Comparison of ENCODE assay signal across 21 mouse cellular contexts in genomic region chr17:56753452-56753851, GRCm38 (mm10). TPM values are rescaled to one million over a fixed set of nuclear protein-coding genes. Genes with fewer than 3 reads are reported as not detected.
DNase-seq lines count a peak whose midpoint lies in the region; ATAC-seq lines count a peak whose summit lies in the region.
"Had no signal": no experiment of that assay in that cellular context is flagged by ENCODE, and none has a peak within 500 bp of the region (broad histone marks: within the 10 kb centered on the region; RNA-seq: fewer than 3 reads in every experiment).

No protein-coding gene starts in this region.

- peaks cover 6% of the 10 kb centered on the region for H3K36me3 ChIP-seq in limb, embryonic 13.5 days
- H3K36me3 ChIP-seq in limb, embryonic 10.5 days, result 0 out of 2 replicates have a peak, but pooled peaks cover 3% of the 10 kb centered on the region
- H3K36me3 ChIP-seq: forebrain, embryonic 12.5 days; heart, embryonic 15.5 days; hindbrain, embryonic 13.5 days had no signal

- 31% methylated on average over 15 of the region's 15 CpGs for WGBS in limb, embryonic 13.5 days
- WGBS in limb, embryonic 10.5 days, result 30% methylated on average over 15 of the region's 15 CpGs

- H3K9ac ChIP-seq in limb, embryonic 13.5 days, result no peak overlapping the region
- H3K9ac ChIP-seq: forebrain, embryonic 12.5 days; forebrain, postnatal 0 days; heart, embryonic 15.5 days; hindbrain, embryonic 13.5 days had no signal

- ATAC-seq in limb, embryonic 13.5 days (ENCODE audit: low FRiP score, low read depth), result no peak
- ATAC-seq: activated CD4-positive, CD25-positive, alpha-beta regulatory T cell, adult 4 months; forebrain, postnatal 0 days; hindbrain, postnatal 0 days; Patski had no signal

- H3K9me3 ChIP-seq in limb, embryonic 13.5 days, result no peaks in the 10 kb centered on the region
- no peaks in the 10 kb centered on the region; the same call in 1 of the 2 replicates for H3K9me3 ChIP-seq in limb, embryonic 10.5 days (replicated peaks)
- H3K9me3 ChIP-seq: forebrain, embryonic 12.5 days; heart, embryonic 15.5 days; hindbrain, embryonic 13.5 days had no signal

- H3K4me2 ChIP-seq in limb, embryonic 13.5 days (replicated peaks), result peak overlapping the region; percentile 11; the same call in 1 of the 2 replicates
- H3K4me2 ChIP-seq: forebrain, embryonic 12.5 days; heart, embryonic 11.5 days; heart, embryonic 15.5 days; hindbrain, embryonic 13.5 days had no signal

- H3K4me1 ChIP-seq in limb, embryonic 13.5 days, result peaks cover 39% of the 10 kb centered on the region
- peaks cover 60% of the 10 kb centered on the region for H3K4me1 ChIP-seq in limb, embryonic 10.5 days

- H3K4me3 ChIP-seq in limb, embryonic 13.5 days, result no peak overlapping the region
- H3K4me3 ChIP-seq in limb, embryonic 10.5 days, result no peak overlapping the region
- H3K4me3 ChIP-seq: forebrain, embryonic 12.5 days; heart, adult 2 months; heart, embryonic 15.5 days; hindbrain, embryonic 13.5 days had no signal

- H3K27me3 ChIP-seq in limb, embryonic 13.5 days, result peaks cover 84% of the 10 kb centered on the region
- peaks cover 85% of the 10 kb centered on the region for H3K27me3 ChIP-seq in limb, embryonic 10.5 days (ENCODE audit: low read depth, poor library complexity, severe bottlenecking)

- no peak overlapping the region for H3K27ac ChIP-seq in limb, embryonic 13.5 days
- H3K27ac ChIP-seq in limb, embryonic 10.5 days, result no peak overlapping the region
- H3K27ac ChIP-seq: forebrain, embryonic 12.5 days; heart, adult 2 months; heart, embryonic 15.5 days; hindbrain, embryonic 13.5 days; hindbrain, postnatal 0 days had no signal

- no peak for DNase-seq in limb, embryonic 10.5 days (ENCODE audit: low spot score)
- DNase-seq in testis, postnatal 10 days (ENCODE audit: low spot score), result peak; percentile 69
- DNase-seq in testis, postnatal 14 days (ENCODE audit: low spot score), result no peak
- peak; percentile 38 for DNase-seq in Muller cell, postnatal 12 days (ENCODE audit: inconsistent ontology term)
- no peak for DNase-seq in cerebellum, adult 9-11 months
- DNase-seq: adrenal gland, postnatal 14 days; cerebellum, adult 11-12 months; cerebellum, adult 9-10 months; cerebellum, postnatal 36 days; forebrain, postnatal 0 days; gastrocnemius, postnatal 14 days; heart, adult 2 months; heart, postnatal 14 days had no signal

RNA-seq across cellular contexts. Expression of gene Nrtn, which starts 3.9 kb away (rescaled TPM):
- polyA plus RNA-seq in limb, embryonic 13.5 days (2015; fragmentation: Nextera tagmentation; extraction: Ambion mirVana), result 14.1 TPM in 2 replicates
- polyA plus RNA-seq in limb, embryonic 10.5 days (2016; fragmentation: Nextera tagmentation; extraction: Ambion mirVana), result 10.8 and 12.7 TPM in 2 replicates
- polyA plus RNA-seq: activated CD4-positive, CD25-positive, alpha-beta regulatory T cell, adult 4 months had no signal

RNA-seq across cellular contexts. Expression of gene Dus3l, which starts 11.1 kb away (rescaled TPM):
- 47.7 and 50.5 TPM in 2 replicates for polyA plus RNA-seq in limb, embryonic 13.5 days (2015; fragmentation: Nextera tagmentation; extraction: Ambion mirVana)
- 46.0 and 50.3 TPM in 2 replicates for polyA plus RNA-seq in limb, embryonic 10.5 days (2016; fragmentation: Nextera tagmentation; extraction: Ambion mirVana)

RNA-seq across cellular contexts. Expression of gene Prr22, which starts 16.6 kb away (rescaled TPM):
- polyA plus RNA-seq in limb, embryonic 13.5 days (2015; fragmentation: Nextera tagmentation; extraction: Ambion mirVana), result 1.4 and 1.5 TPM in 2 replicates
- polyA plus RNA-seq in limb, embryonic 10.5 days (2016; fragmentation: Nextera tagmentation; extraction: Ambion mirVana), result 1.5 and 2.2 TPM in 2 replicates

RNA-seq across cellular contexts. Expression of gene Vmac, which starts 35.6 kb away (rescaled TPM):
- polyA plus RNA-seq in limb, embryonic 13.5 days (2015; fragmentation: Nextera tagmentation; extraction: Ambion mirVana), result 20.2 and 21.3 TPM in 2 replicates
- 12.8 and 15.5 TPM in 2 replicates for polyA plus RNA-seq in limb, embryonic 10.5 days (2016; fragmentation: Nextera tagmentation; extraction: Ambion mirVana)

RNA-seq across cellular contexts. Expression of gene Ndufa11, which starts 35.9 kb away (rescaled TPM):
- polyA plus RNA-seq in limb, embryonic 13.5 days (2015; fragmentation: Nextera tagmentation; extraction: Ambion mirVana), result 431 and 434 TPM in 2 replicates
- 425 and 437 TPM in 2 replicates for polyA plus RNA-seq in limb, embryonic 10.5 days (2016; fragmentation: Nextera tagmentation; extraction: Ambion mirVana)

Comparison
In these comparisons a context has a peak if more than half of its experiments do, and no peak if none do; other contexts are left out.
1. DNase-seq: peak in testis, postnatal 10 days (single experiment) and Muller cell, postnatal 12 days (single experiment); none in limb, embryonic 10.5 days (single experiment), testis, postnatal 14 days (single experiment) and cerebellum, adult 9-11 months (single experiment).